Comparison of ENCODE assay signal across 8 mouse cellular contexts in the genomic region with DNA sequence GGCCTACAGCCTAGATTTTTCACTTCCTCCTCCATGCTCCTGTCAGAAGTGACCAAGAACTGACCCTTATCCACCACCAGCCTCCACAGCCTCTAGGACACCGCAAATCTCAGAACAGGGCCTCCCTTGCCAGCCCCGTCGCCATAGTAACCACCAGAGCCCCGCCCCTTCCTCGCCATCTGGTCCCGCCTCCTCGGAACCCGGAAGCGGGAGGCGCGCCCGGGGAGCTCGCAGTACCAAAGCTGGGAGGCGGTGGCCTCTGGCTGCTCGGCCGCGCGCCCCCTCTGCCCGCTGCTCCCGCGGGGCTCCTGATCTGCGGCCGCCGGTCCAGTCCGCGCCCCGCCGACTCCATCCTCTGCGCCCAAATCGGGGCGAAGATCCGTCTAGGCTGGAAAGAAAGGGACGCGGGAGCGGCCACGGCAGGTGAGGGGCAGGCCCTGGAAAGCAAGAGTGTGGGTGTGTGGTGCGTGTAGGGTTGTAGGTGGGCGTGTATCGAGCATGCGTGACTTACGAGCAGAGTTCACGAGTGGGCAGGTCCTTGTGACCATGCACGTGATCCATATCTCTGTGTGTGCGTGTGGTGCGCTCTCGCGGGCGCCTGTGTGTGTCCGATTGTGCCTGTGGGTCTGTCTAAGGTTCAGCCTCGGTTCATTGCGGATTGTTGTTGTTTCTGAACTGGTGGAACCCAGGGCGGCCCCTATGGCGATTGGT. TPM values are rescaled to one million over a fixed set of nuclear protein-coding genes. Genes with fewer than 3 reads are reported as not detected.
DNase-seq lines count a peak whose midpoint lies in the region; ATAC-seq and TF ChIP-seq lines count a peak whose summit lies in the region.

Spg21 (plus strand) TSS at position 216 of the 711 bp plus-strand sequence.

- DNase-seq in WW6 (ENCODE audit: low read depth, low spot score): peak; percentile 80
- peak; percentile 93 to 97 for DNase-seq in cerebellum, postnatal 4 days (ENCODE audit: low spot score in 2 of 2)
- DNase-seq in gastrocnemius, adult 2 months: peak; percentile 95
- DNase-seq in hindbrain, postnatal 0 days (ENCODE audit: low spot score): peak; percentile 96
- DNase-seq in left cerebral cortex, adult 2 months (ENCODE audit: extremely low spot score in 1 of 2, low spot score in 2 of 2): peak; percentile 94 to 96
- peak; percentile 93 to 94 for DNase-seq in right cerebral cortex, adult 2 months (ENCODE audit: low spot score in 2 of 2)
- peak; percentile 97 for DNase-seq in urinary bladder, postnatal 14 days (ENCODE audit: low spot score)

- 0% methylated on average over 53 of the region's 53 CpGs for WGBS in hindbrain, postnatal 0 days

- H3K27me3 ChIP-seq in hindbrain, postnatal 0 days (ENCODE audit: insufficient read depth, low read length): no peaks in the 10 kb centered on the region

- ATAC-seq in hindbrain, postnatal 0 days: peak; percentile 97
- peak; percentile 97 for ATAC-seq in megakaryocyte, adult 5-6 weeks (ENCODE audit: poor library complexity, severe bottlenecking)

- H3K27ac ChIP-seq in gastrocnemius, adult 2 months: peak within 1 kb of the TSS; percentile 87
- H3K27ac ChIP-seq in hindbrain, postnatal 0 days: peak within 1 kb of the TSS; percentile 84
- H3K27ac ChIP-seq in left cerebral cortex, adult 2 months: peak within 1 kb of the TSS; percentile 92

- peak within 1 kb of the TSS; percentile 77 for H3K9ac ChIP-seq in hindbrain, postnatal 0 days (replicated peaks; ENCODE audit: low read length)

- peak within 1 kb of the TSS; percentile 93 for H3K4me3 ChIP-seq in gastrocnemius, adult 2 months
- H3K4me3 ChIP-seq in hindbrain, postnatal 0 days (ENCODE audit: low read length): peak within 1 kb of the TSS; percentile 89
- H3K4me3 ChIP-seq in left cerebral cortex, adult 2 months: peak within 1 kb of the TSS; percentile 75

- H3K9me3 ChIP-seq in hindbrain, postnatal 0 days (ENCODE audit: low read length): no peaks in the 10 kb centered on the region

- peaks cover 5% of the 10 kb centered on the region; the same call in 1 of the 2 replicates for H3K36me3 ChIP-seq in hindbrain, postnatal 0 days (ENCODE audit: insufficient read depth, low read length)

- peak within 1 kb of the TSS; percentile 75 for H3K4me2 ChIP-seq in hindbrain, postnatal 0 days (ENCODE audit: low read depth, low read length)

- intact Hi-C loops in gastrocnemius, adult 2 months (cut with DNase I): no loop called here
- intact Hi-C loops in left cerebral cortex, adult 2 months (cut with DNase I): loop anchor here (1.0 to 5.0 kb wide), 2 partner anchors 26 to 121 kb away; partner anchors contain the start of genes Mtfmt and Plekho2

- peaks cover 9% of the 10 kb centered on the region for H3K4me1 ChIP-seq in hindbrain, postnatal 0 days (ENCODE audit: insufficient read depth, low read length)

- no peak for TF ChIP-seq CTCF in gastrocnemius, adult 2 months (IDR thresholded peaks at IDR 0.05)
- no peak; the same call in 1 of the 2 replicates for TF ChIP-seq CTCF in hindbrain, postnatal 0 days (IDR thresholded peaks at IDR 0.05; ENCODE audit: low read depth)
- TF ChIP-seq CTCF in left cerebral cortex, adult 2 months (IDR thresholded peaks at IDR 0.05): no peak

RNA-seq across cellular contexts. Expression of gene Spg21, which starts in this region (rescaled TPM):
- 1 to 10 TPM; 6.1 to 6.6 TPM for total RNA-seq in gastrocnemius, adult 2 months (2021)
- total RNA-seq in hindbrain, postnatal 0 days (2014; rRNA removed): 71.6 and 72.1 TPM in 2 replicates
- polyA plus RNA-seq in hindbrain, postnatal 0 days (2015; fragmentation: Nextera tagmentation; extraction: Ambion mirVana): 91.9 and 99.3 TPM in 2 replicates
- 10 to 100 TPM; 25.9 to 30.9 TPM for total RNA-seq in left cerebral cortex, adult 2 months (2021)
- 80.8 and 81.1 TPM in 2 replicates for total RNA-seq in megakaryocyte, adult 5-6 weeks (2015)
- total RNA-seq in megakaryocyte, adult 5-6 weeks (2017): 90.2 and 107 TPM in 2 replicates

Comparison
In these comparisons a context has a peak if more than half of its experiments do, and no peak if none do; other contexts are left out.
1. Peak in every context shown above with its lines: DNase-seq, ATAC-seq, H3K4me3 ChIP-seq and H3K27ac ChIP-seq.